ENCODE assay signal across 7 mouse cellular contexts in genomic region chr13:83714466-83715307, GRCm38 (mm10).
DNase-seq lines count a peak whose midpoint lies in the region; ATAC-seq and TF ChIP-seq lines count a peak whose summit lies in the region.

No protein-coding gene starts in this region.

- no peak overlapping the region for H3K27ac ChIP-seq in embryonic facial prominence, embryonic 10.5 days (replicated peaks)
- H3K27ac ChIP-seq in limb, embryonic 10.5 days: no peak overlapping the region
- H3K27ac ChIP-seq in midbrain, embryonic 15.5 days: peak overlapping the region; percentile 86
- no peak overlapping the region for H3K27ac ChIP-seq in spleen, adult 2 months (ENCODE audit: insufficient read depth, low read length)

- H3K4me1 ChIP-seq in embryonic facial prominence, embryonic 10.5 days: peaks cover 8% of the 10 kb centered on the region
- H3K4me1 ChIP-seq in limb, embryonic 10.5 days: peaks cover 9% of the 10 kb centered on the region; the same call in 1 of the 2 replicates
- peaks cover 30% of the 10 kb centered on the region for H3K4me1 ChIP-seq in midbrain, embryonic 15.5 days
- no peaks in the 10 kb centered on the region for H3K4me1 ChIP-seq in spleen, adult 2 months (ENCODE audit: control insufficient read depth, insufficient read depth, insufficient read length)

- peak; percentile 88 for DNase-seq in adrenal gland, postnatal 10 days
- peak; percentile 89 for DNase-seq in embryonic facial prominence, embryonic 10.5 days (ENCODE audit: low spot score)
- DNase-seq in heart, adult 18-20 months: peak; percentile 63 to 84
- peak; percentile 84 for DNase-seq in kidney, adult 18-20 months
- DNase-seq in limb, embryonic 10.5 days (ENCODE audit: low spot score): peak; percentile 87
- peak in 1 of 2 experiments; percentile 71 for DNase-seq in spleen, adult 2 months (ENCODE audit: low read depth in 1 of 2, low spot score in 2 of 2)

- TF ChIP-seq POLR2A in spleen, adult 2 months (IDR thresholded peaks at IDR 0.05; ENCODE audit: low read depth, low read length): no peak

- WGBS in embryonic facial prominence, embryonic 10.5 days: under 1% methylated on average over 22 of the region's 22 CpGs
- 2% methylated on average over 22 of the region's 22 CpGs for WGBS in limb, embryonic 10.5 days
- WGBS in midbrain, embryonic 15.5 days: 2% methylated on average over 22 of the region's 22 CpGs
- 3% methylated on average over 22 of the region's 22 CpGs for WGBS in spleen, adult 2 months

- H3K9ac ChIP-seq in midbrain, embryonic 15.5 days: peak overlapping the region; percentile 59

- peak; percentile 96 for TF ChIP-seq CTCF in spleen, adult 2 months (IDR thresholded peaks at IDR 0.05; ENCODE audit: extremely low read depth, insufficient read depth, insufficient read length, insufficient replicate concordance)

- peak overlapping the region; percentile 45 for H3K4me3 ChIP-seq in embryonic facial prominence, embryonic 10.5 days
- peak overlapping the region; percentile 34 for H3K4me3 ChIP-seq in limb, embryonic 10.5 days
- H3K4me3 ChIP-seq in midbrain, embryonic 15.5 days: peak overlapping the region; percentile 45
- no peak overlapping the region for H3K4me3 ChIP-seq in spleen, adult 2 months (ENCODE audit: extremely low read depth, insufficient read depth, insufficient read length)

- peak overlapping the region; percentile 62 for H3K4me2 ChIP-seq in midbrain, embryonic 15.5 days

- ATAC-seq in midbrain, embryonic 15.5 days (replicated peaks): peak; percentile 83

- peaks cover 95% of the 10 kb centered on the region for H3K27me3 ChIP-seq in embryonic facial prominence, embryonic 10.5 days (replicated peaks; ENCODE audit: low read depth, poor library complexity, severe bottlenecking)
- peaks cover 89% of the 10 kb centered on the region for H3K27me3 ChIP-seq in limb, embryonic 10.5 days (ENCODE audit: low read depth, poor library complexity, severe bottlenecking)
- peaks cover 7% of the 10 kb centered on the region for H3K27me3 ChIP-seq in midbrain, embryonic 15.5 days (replicated peaks)
- H3K27me3 ChIP-seq in spleen, adult 2 months (ENCODE audit: control insufficient read depth, insufficient read depth, low read length): peaks cover 22% of the 10 kb centered on the region

- H3K9me3 ChIP-seq in embryonic facial prominence, embryonic 10.5 days: no peaks in the 10 kb centered on the region
- H3K9me3 ChIP-seq in limb, embryonic 10.5 days (replicated peaks): no peaks in the 10 kb centered on the region
- H3K9me3 ChIP-seq in midbrain, embryonic 15.5 days: no peaks in the 10 kb centered on the region

- no peaks in the 10 kb centered on the region for H3K36me3 ChIP-seq in embryonic facial prominence, embryonic 10.5 days (replicated peaks)
- H3K36me3 ChIP-seq in limb, embryonic 10.5 days: no peaks in the 10 kb centered on the region
- no peaks in the 10 kb centered on the region for H3K36me3 ChIP-seq in midbrain, embryonic 15.5 days (replicated peaks)
- H3K36me3 ChIP-seq in spleen, adult 2 months (ENCODE audit: control insufficient read depth, insufficient read depth, low read length): no peaks in the 10 kb centered on the region
